Mouse (Mus musculus): ENCODE results near the gene Zfhx2.

GRCm38 (mm10) chr14:55054191-55054749, 37.9 kb downstream of the Zfhx2 start:
- TF ChIP-seq CTCF (IDR thresholded peaks at IDR 0.05; ENCODE audit: low read depth) (no peak), EP300 (optimal IDR thresholded peaks at IDR 0.05) (no peak)
